Mouse (Mus musculus) liver, embryonic 14.5 days (tissue): ENCODE measurements around the gene Tle4.

Source experiments
- CTCF ChIP-seq: IDR thresholded peaks from 2 replicates; pipeline ENCODE4 v1.5.1; 2016; ENCODE audit warnings: antibody characterized with exemption, low read depth, control low read depth
- EP300 ChIP-seq: IDR thresholded peaks from 2 replicates; pipeline ENCODE4 v1.6.1; 2016; ENCODE audit warnings: antibody characterized with exemption, low read depth

GRCm38 (mm10) chr19:14505885-14506548 lies 91.8 kb downstream of the Tle4 start:
- TF ChIP-seq CTCF (no peak), EP300 (no peak)
